Mouse (Mus musculus) layer of hippocampus, postnatal 14 days (tissue): ENCODE data around the gene Nop2. TPM values are rescaled to one million over a fixed set of nuclear protein-coding genes. Genes with fewer than 3 reads are reported as not detected.
A peak's percentile ranks its signal among the peaks of the same experiment; 100 is the strongest.
"Not testable (repeated sequence)": the region's sequence is repeated elsewhere in the genome, so short reads cannot be mapped to it uniquely, and the experiment has no call there.

ENCODE experiments used
- DNase-seq, 2 experiments: peaks; one replicate each; pipeline ENCODE4 v3.0.0; 2021 to 2022; ENCODE audit warnings: low spot score in 2 of 2, mixed read lengths in 1 of 2
- total RNA-seq, 2 experiments: library from RNA; stranded (reverse); gene quantifications; 2 replicates each; pipeline ENCODE4 v1.2.3; 2021

Nop2 gene
- total RNA-seq, 2 experiments from 2014 or later: 29.2 to 30.5 TPM

GRCm38 (mm10) chr6:125152212-125153017 is 20.7 kb downstream of the Nop2 start:
- DNase-seq: no peak

DNA sequence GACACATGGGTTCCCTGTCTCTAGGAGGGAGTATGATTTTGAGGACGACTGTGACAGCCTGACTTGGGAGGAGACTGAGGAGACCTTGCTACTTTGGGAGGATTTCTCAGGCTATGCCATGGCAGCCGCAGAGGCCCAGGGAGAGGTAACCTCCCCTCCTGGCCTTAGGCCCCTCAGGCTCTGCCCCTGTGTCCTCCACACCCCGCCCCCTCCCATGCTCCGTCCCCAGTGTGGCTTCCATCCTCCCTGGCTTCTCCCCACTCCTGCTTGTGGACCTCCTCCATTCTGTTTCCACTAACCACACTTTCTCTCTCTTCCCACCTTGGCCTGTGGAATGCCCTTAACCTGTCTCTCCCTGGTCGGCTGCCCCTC is 21.3 kb downstream of the Nop2 start:
- DNase-seq: no peak

DNA sequence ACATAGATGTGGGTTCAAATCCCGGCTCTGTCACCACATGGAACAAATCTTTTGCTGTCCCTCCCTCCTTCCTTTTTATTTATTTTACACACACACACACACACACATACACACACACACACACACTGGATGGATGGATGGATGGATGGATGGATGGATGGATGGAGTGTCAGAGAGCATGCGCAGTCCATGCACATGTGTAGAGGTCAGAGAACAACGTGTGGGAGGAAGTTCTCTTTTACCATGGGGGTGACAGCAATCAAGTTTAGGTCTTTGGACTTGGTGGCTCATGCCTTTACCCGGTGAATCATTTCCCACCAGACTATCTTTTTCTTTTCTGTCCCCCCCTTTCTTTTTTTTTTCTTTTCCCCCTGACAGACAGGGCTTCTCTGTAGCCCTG is 22.0 kb downstream of the Nop2 start:
- no peak for DNase-seq

DNA sequence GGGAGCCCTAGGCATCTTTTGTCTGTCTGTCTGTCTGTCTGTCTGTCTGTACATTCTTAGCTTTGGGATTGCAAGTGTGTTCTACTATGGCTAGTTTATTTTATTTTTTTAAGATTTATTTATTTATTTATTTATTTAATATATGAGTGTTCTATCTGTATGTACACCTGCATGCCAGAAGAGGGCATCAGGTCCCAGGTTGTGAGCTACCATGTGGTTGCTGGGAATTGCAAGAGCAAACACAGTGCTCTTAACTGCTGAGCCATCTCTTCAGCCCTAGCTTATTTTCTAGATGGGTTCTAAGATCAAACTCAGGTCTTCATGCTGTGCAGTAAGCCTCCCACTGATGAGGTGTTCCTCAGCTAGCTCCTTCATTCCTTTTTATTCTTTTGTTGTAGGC is 22.8 kb downstream of the Nop2 start:
- no peak for DNase-seq

GRCm38 (mm10) chr6:125155262-125155661 is 23.6 kb downstream of the Nop2 start:
- no peak for DNase-seq

- no peak for DNase-seq
Measured at GRCm38 (mm10) chr6:125156491-125156890, 24.8 kb downstream of the Nop2 start.

- DNase-seq: no peak
Measured at GRCm38 (mm10) chr6:125156903-125157614, 25.4 kb downstream of the Nop2 start.

DNA sequence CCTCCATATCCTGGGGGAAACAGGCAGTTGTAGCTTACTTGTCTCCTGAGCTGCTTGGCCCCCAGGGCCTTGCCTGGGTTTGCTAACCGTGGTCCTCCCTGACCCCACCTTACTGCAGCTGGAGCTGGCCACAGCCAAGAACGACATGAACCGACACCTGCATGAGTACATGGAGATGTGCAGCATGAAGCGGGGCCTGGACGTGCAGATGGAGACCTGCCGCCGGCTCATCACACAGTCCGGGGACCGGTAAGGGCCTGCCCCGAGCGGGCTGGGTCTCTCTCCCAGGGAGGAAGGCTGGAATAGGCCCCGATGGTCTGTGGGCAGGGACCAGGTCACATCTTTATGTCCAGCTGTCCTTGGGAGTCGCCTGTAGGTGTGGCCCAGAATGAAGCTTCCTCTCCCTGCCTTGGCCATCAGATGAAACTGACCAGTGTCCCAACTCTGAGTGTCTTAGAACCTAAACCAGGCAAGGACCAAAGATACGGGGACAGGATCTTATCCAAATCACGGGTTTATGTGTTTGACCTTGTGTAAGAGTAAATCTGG is 27.3 kb downstream of the Nop2 start:
- no peak for DNase-seq

DNA sequence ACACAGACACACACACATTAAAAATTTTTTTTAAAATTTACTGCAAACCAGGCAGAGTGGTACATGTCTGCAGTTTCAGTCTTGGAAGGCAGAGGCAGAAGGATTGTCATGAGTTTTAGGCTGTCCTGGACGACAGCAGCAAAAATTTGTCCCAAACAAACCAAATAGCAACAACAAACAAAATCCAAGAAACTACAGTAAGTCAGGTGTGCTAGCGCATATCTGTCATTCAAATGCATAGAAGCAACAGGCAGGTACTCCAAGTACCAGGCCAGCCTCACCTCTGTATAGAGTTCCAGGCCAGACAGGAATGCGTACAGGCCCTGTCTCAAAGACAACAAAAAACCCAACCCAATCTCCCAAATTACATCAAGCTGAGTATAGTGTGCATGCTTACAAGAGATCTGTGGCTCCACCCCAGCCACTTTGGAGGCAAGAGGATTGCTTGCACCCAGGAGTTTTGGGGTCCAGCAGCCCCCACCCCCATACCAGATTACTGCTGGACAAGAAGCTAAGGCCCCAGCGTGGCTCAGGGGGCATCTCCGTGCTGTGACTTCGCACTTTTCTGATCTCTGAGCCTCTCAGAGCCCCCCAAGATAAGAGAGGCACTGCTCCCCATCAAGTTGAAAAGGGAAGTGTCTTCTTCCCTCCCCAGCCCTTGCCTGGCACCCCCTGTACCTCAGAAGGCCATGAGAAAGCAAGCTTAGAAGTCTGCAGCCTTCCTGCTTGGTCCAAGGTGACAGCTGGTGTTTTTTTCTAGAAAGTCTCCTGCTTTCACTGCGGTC is 28.3 kb downstream of the Nop2 start:
- DNase-seq: no peak

DNA sequence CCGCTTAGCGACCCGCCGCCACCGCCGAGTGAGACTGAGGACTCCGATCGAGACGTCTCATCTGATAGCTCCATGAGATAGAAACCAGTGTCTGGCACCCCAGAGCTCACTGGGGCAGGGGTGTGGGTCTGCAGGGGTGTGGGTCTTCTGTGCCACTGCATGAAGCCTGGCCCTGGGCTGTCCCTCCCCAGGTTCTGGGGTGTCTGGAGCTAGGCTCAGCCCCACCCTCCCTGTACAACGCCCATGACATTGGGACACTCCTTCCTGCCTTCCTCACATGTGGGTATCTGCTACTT is 28.8 kb downstream of the Nop2 start:
- DNase-seq: no peak

DNA sequence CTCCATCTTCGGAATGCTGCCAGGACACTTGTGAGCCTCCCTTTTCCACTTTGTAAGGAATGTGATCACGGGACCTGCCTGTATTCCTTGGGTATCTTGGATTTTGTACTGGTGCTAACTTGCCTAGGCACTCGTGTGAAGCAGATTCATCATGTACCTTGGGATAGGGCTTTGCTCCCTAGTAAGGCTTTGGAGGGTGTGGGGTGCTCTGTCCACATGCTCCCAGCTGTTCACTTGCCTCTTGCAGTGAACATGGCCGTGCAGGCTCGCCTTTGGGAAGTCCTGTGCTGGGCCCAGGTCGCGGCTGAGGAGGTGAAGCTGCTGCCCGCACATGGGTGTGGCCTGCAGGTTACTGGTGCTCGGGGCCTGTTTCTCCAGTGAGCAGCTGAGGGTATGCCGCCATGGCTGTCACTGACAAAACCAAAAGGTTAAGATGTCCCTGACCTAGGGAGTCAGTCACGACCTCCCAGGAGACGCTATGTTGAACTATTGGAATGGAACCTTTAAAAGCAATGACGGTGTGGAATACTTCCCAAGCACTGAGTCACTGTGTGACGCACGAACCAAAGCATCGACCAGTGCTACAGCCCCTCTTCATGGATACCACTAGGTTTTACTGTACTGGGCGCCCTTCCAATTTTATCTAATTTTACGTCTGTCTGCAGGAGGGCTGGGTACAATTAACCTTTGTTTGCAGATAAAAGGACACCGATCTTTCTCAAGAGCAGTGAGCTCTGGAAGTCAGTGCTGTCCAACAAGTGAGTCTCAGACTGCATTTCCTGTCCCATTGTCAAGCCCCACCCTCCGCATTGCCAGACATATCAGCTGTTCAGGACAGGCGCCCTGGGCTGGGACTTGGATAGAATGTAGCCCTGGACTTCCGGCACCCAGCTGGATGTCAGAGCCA is 29.4 kb downstream of the Nop2 start:
- peak; percentile 65 to 67 for DNase-seq

DNA sequence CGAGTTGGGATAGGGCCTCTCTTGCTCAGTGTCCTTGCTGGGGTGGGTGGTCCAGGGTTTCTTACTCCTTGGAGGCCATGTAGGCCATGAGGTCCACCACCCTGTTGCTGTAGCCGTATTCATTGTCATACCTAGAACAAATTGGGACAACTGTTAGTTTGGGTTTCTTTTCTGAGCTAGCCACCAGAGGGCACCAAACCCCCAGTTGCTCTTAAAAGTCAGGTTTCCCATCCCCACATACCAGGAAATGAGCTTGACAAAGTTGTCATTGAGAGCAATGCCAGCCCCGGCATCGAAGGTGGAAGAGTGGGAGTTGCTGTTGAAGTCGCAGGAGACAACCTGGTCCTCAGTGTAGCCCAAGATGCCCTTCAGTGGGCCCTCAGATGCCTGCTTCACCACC is 30.3 kb downstream of the Nop2 start:
- DNase-seq: peak; percentile 64 to 78

DNA sequence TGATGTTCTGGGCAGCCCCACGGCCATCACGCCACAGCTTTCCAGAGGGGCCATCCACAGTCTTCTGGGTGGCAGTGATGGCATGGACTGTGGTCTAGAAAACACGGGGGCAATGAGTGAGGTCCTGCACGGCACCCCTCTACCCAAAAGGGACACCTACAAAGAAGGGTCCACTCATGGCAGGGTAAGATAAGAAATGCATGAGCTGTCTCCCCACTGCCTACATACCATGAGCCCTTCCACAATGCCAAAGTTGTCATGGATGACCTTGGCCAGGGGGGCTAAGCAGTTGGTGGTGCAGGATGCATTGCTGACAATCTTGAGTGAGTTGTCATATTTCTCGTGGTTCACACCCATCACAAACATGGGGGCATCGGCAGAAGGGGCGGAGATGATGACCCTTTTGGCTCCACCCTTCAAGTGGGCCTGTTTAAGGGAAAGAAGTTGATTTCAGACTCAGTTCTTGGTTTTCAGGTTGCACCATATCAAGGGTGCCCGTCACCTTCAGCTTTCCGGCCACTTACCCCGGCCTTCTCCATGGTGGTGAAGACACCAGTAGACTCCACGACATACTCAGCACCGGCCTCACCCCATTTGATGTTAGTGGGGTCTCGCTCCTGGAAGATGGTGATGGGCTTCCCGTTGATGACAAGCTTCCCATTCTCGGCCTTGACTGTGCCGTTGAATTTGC is 31.1 kb downstream of the Nop2 start:
- DNase-seq: not testable (repeated sequence)

DNA sequence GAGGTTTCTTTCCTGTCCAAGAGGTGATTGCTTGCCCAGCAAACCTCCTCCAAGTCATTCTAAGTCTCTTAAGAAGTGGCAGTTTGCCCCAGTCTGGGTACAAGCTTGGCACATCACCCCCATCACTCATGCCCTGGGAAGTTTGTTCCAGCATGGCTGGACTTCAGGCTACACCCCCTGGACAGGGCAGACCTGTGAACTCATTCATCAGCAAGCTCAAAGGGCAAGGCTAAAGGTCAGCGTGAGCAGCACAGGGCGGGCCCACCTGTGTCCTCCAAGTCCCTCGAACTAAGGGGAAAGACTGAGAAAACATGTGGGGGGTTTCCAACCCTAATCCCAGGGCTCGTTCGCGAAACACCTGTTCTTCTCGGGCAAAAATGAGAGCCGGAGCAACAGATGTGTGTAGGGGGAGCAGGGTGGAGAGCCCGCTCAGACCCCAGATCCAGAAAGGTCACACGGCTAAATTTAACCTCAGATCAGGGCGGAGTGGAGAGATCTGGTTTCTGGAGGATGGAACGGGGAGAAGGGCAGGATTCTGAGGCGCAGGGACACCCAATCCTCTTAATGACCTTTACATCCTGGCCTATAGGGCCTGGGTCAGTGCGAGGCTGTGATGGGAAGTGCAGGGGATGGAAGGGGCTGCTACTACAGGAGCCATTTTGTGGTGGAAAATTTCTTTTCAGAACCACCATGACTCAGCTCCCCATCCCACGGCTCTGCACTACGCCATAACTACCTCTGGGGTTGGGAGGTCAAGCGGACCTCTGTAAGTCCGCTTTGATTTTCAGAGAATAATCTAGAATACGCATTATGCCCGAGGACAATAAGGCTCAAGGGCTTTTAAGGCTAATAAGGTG is 32.3 kb downstream of the Nop2 start:
- peak in 1 of 2 experiments; percentile 67 for DNase-seq

DNA sequence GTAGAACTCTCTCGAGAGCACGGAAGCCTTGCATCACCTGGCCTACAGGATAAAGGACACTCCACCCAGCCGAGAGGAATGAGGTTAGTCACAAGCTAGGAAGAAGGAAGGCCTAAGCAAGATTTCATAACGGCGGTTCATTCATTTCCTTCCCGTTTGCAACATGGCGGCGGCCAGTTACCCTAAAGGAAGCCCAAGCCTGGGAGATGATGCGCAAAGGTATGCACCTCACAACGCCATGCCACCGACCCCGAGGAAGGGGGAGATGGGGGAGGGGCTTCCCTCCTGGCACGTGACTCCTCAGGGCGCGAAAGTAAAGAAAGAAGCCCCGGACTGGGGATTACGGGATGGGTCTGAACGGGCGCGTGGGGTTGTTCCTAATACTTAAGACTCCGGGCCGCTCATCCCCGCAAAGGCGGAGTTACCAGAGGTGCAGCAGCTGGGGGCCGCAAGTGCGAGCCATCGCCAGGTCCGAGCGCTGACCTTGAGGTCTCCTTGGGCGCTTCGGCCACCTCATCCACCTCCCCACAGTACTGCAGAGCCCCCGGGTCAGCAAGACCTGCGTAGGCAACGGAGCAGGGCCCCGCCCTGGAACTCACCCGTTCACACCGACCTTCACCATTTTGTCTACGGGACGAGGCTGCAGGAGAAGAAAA is 33.1 kb downstream of the Nop2 start:
- peak; percentile 55 to 63 for DNase-seq

GRCm38 (mm10) chr6:125165328-125165891 is 33.7 kb downstream of the Nop2 start:
- DNase-seq: peak; percentile 97 to 98

DNA sequence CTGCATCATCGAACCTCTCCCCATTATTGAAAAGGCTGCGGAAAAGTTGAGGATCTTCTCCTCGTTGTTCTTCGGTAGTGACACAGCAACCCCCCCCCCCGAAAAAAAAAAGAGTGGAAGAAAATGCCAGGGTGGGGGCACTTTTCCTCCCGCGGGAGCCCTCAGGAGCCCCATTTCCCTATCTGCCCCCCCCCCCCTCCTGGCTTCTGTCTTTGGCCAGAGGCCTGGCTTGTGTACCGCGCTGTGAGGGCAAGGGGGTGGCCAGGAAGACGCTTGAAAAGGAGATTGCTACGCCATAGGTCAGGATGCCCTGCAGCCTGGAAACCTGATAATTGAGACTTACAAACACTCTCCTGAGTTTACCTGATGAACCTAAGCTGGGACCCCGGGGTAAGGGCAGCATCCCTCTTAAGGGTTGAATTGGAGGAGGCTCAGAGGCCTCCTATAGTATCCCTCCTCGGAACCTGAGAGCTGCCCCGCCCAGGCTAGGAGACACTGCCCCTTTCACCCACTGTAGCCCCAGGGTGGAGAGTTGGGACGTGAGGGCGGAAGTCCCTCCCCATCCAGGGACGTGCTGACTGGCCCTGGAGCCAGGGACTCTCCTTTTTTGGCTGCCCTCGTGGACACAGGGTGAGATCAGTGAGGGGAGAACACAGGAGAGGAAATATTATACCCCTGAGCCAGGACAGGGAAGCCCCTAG is 34.5 kb downstream of the Nop2 start, which contains the start of gene Gapdh:
Gene Gapdh, minus strand, starts transcription at position 417 of the 701 bp plus-strand sequence.
- no peak for DNase-seq
